Mouse (Mus musculus): ENCODE data around the gene Alad. TPM values are rescaled to one million over a fixed set of nuclear protein-coding genes. Genes with fewer than 3 reads are reported as not detected.
A peak's percentile ranks its signal among the peaks of the same experiment; 100 is the strongest.

Alad gene
- polyA plus RNA-seq (2015; fragmentation: Nextera tagmentation; extraction: Ambion mirVana), result 108 and 113 TPM in 2 replicates

- ATAC-seq (ENCODE audit: low FRiP score, low TSS enrichment), result peak; percentile 93
- no peaks in the 10 kb centered on the region for H3K27me3 ChIP-seq (ENCODE audit: insufficient read depth, low read length)
- peak within 1 kb of the TSS; percentile 89 for H3K27ac ChIP-seq (ENCODE audit: low read length)
- WGBS, result 0% methylated on average over 37 of the region's 37 CpGs
- peak within 1 kb of the TSS; percentile 74 for H3K4me3 ChIP-seq (ENCODE audit: low read length)
- peaks cover 5% of the 10 kb centered on the region; the same call in 1 of the 2 replicates for H3K36me3 ChIP-seq (ENCODE audit: insufficient read depth, low read length)
- peak within 1 kb of the TSS; percentile 72 for H3K4me2 ChIP-seq (replicated peaks; ENCODE audit: low read depth, low read length)
- H3K9ac ChIP-seq (replicated peaks; ENCODE audit: low read length), result peak within 1 kb of the TSS; percentile 75
- H3K4me1 ChIP-seq (ENCODE audit: insufficient read depth, low read length), result peaks cover 52% of the 10 kb centered on the region
- H3K9me3 ChIP-seq (ENCODE audit: low read length), result no peaks in the 10 kb centered on the region
Observed at GRCm38 (mm10) chr4:62519849-62520233, at the start of gene Alad. Gene Alad, minus strand, starts transcription at chr4:62519918.

DNA sequence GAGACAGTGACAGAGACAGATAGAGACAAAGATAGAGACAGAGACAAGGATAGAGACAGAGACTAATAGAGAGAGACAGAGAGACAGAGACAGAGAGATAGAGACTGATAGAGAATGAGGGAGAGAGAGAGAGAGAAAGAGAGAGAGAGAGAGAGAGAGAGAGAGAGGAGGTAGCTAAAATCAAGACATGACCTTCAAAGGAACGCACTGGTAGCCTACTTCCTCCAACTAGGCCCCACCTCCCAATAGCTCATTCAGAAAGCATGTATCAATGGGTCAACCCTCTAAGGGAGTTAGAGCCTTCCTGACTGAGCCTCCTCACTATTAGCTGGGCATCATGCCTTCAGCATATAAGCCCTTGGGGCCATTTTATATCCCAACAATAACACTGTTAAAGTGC, 48.6 kb upstream of the Alad start:
- Histone ChIP-seq H3K4me2 (replicated peaks; ENCODE audit: low read depth, low read length) (no peak overlapping the region), H3K9ac (replicated peaks; ENCODE audit: low read length) (no peak overlapping the region), H3K4me3 (ENCODE audit: low read length) (no peak overlapping the region), H3K4me1 (ENCODE audit: insufficient read depth, low read length) (peaks cover 6% of the 10 kb centered on the region), H3K27me3 (ENCODE audit: insufficient read depth, low read length) (no peaks in the 10 kb centered on the region), H3K36me3 (ENCODE audit: insufficient read depth, low read length) (no peaks in the 10 kb centered on the region), H3K9me3 (ENCODE audit: low read length) (no peaks in the 10 kb centered on the region), H3K27ac (ENCODE audit: low read length) (no peak overlapping the region)
- ATAC-seq (ENCODE audit: low FRiP score, low TSS enrichment), result no peak
- WGBS, result 63% methylated on average over 1 of the region's 1 CpGs

DNA sequence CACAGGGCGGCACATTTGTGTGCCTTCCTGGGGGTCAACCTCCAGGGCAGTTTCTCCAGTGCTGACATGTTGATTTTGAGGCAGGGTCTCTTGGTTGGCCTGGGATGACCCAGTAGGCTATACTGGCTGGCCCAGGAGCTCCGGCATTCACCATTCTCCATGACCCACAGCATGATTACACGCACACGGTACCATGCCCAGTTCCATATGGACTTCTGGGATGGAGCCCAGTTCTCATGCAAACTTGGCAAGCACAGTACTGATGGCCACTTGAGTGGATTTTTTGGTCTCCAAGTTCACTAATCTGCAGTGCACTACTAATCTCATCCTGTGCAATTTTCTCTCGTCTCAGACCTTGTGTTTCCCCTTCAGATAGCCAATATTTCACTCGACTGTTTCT, 48.0 kb upstream of the Alad start:
- Histone ChIP-seq H3K9ac (replicated peaks; ENCODE audit: low read length) (no peak overlapping the region), H3K36me3 (ENCODE audit: insufficient read depth, low read length) (no peaks in the 10 kb centered on the region), H3K27ac (ENCODE audit: low read length) (no peak overlapping the region), H3K4me2 (replicated peaks; ENCODE audit: low read depth, low read length) (no peak overlapping the region), H3K27me3 (ENCODE audit: insufficient read depth, low read length) (no peaks in the 10 kb centered on the region), H3K4me3 (ENCODE audit: low read length) (no peak overlapping the region), H3K9me3 (ENCODE audit: low read length) (no peaks in the 10 kb centered on the region), H3K4me1 (ENCODE audit: insufficient read depth, low read length) (peaks cover 6% of the 10 kb centered on the region)
- no peak for ATAC-seq (ENCODE audit: low FRiP score, low TSS enrichment)
- WGBS, result 87% methylated on average over 6 of the region's 6 CpGs

DNA sequence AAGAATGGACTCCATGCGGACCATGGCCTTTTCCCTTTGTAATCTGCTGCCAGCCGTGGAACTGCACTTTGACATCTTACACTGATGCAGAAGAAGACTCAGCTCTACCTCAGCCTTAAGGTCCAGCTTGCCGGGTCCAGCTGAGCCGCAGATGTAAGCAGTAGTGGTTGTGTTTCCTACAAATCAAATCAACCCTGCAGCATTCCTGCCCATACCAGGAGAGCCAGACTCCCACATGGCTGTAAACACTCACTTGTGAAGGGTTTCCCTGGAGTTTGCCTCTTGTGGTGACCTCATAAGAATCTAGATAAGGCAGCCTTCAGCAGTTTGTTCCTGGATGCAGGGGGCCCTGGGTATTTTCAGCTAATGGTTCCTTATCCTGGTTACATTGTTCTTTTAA, 46.8 kb upstream of the Alad start:
- H3K4me3 ChIP-seq (ENCODE audit: low read length), result no peak overlapping the region
- H3K9ac ChIP-seq (replicated peaks; ENCODE audit: low read length), result no peak overlapping the region
- no peaks in the 10 kb centered on the region for H3K36me3 ChIP-seq (ENCODE audit: insufficient read depth, low read length)
- peaks cover 6% of the 10 kb centered on the region for H3K4me1 ChIP-seq (ENCODE audit: insufficient read depth, low read length)
- H3K4me2 ChIP-seq (replicated peaks; ENCODE audit: low read depth, low read length), result no peak overlapping the region
- WGBS, result 50% methylated on average over 4 of the region's 4 CpGs
- H3K9me3 ChIP-seq (ENCODE audit: low read length), result no peaks in the 10 kb centered on the region
- no peaks in the 10 kb centered on the region for H3K27me3 ChIP-seq (ENCODE audit: insufficient read depth, low read length)
- ATAC-seq (ENCODE audit: low FRiP score, low TSS enrichment), result no peak; the same call in 1 of the 2 replicates
- H3K27ac ChIP-seq (ENCODE audit: low read length), result no peak overlapping the region

DNA sequence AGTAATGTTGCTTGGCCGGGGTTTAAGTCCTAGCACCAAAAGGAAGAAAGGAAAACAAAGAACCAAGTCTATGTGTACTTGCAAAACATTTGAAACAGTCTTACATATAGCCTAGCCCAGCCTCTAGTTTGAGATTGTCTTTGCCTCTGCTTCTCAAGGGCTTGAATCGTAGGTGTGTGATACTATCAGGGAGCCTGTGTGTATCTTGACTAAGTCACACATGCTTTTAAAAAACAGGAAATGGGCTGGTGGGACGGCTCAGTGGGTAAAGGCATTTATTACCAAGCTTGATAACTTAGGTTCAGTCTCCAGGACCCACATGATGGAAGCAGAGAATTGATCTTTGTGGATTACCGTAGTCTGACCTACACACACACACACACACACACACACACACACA, 42.3 kb upstream of the Alad start:
- Histone ChIP-seq H3K4me3 (ENCODE audit: low read length) (no peak overlapping the region), H3K36me3 (ENCODE audit: insufficient read depth, low read length) (no peaks in the 10 kb centered on the region), H3K4me1 (ENCODE audit: insufficient read depth, low read length) (peaks cover 6% of the 10 kb centered on the region; the same call in 1 of the 2 replicates), H3K9ac (replicated peaks; ENCODE audit: low read length) (no peak overlapping the region), H3K27me3 (ENCODE audit: insufficient read depth, low read length) (no peaks in the 10 kb centered on the region), H3K27ac (ENCODE audit: low read length) (no peak overlapping the region), H3K9me3 (ENCODE audit: low read length) (no peaks in the 10 kb centered on the region), H3K4me2 (replicated peaks; ENCODE audit: low read depth, low read length) (no peak overlapping the region)
- 64% methylated on average over 4 of the region's 4 CpGs for WGBS
- ATAC-seq (ENCODE audit: low FRiP score, low TSS enrichment), result no peak

- no peak overlapping the region for H3K27ac ChIP-seq (ENCODE audit: low read length)
- ATAC-seq (ENCODE audit: low FRiP score, low TSS enrichment), result no peak
- WGBS, result 69% methylated on average over 3 of the region's 3 CpGs
Observed at GRCm38 (mm10) chr4:62561630-62562001, 41.9 kb upstream of the Alad start.

DNA sequence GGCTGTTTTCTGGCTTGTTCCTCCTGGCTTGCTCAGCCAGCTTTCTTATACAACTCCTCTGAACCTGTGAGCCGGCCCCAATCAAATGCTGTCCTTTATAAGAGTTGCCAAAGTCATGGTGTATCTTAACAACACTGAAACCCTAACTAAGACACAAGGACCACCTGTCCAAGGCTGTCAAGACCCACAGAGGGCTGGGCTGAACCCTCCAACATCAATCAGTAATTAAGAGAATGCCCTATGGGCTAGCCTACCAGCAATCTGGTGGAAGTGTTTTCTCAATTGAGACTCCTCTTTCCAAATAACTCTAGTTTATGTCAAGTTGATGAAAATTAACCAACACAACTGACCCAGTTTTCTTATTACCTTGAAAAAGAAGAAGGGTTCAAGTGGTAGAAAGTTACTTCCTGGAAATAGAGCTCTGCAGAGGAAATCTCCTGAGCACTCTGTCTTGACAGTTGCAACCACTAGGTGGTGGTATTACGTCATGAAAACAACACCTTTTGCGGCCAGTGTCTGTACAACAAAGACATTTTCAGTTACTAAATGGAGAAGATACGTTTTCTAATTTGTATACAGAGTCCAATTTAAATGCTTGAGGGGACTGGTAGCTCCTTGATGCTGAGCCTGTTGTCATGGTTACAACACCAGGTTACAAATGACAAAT, 41.4 kb upstream of the Alad start:
- ATAC-seq (ENCODE audit: low FRiP score, low TSS enrichment), result peak; percentile 69; the same call in 1 of the 2 replicates
- WGBS, result 22% methylated on average over 4 of the region's 4 CpGs
- Histone ChIP-seq H3K9ac (replicated peaks; ENCODE audit: low read length) (no peak overlapping the region), H3K9me3 (ENCODE audit: low read length) (no peaks in the 10 kb centered on the region), H3K4me1 (ENCODE audit: insufficient read depth, low read length) (peaks cover under 1% of the 10 kb centered on the region; the same call in 1 of the 2 replicates), H3K36me3 (ENCODE audit: insufficient read depth, low read length) (no peaks in the 10 kb centered on the region), H3K4me3 (ENCODE audit: low read length) (no peak overlapping the region), H3K4me2 (replicated peaks; ENCODE audit: low read depth, low read length) (no peak overlapping the region), H3K27me3 (ENCODE audit: insufficient read depth, low read length) (no peaks in the 10 kb centered on the region), H3K27ac (ENCODE audit: low read length) (no peak overlapping the region)

More at GRCm38 (mm10) chr4:62561630-62562001, 41.9 kb upstream of the Alad start:
- H3K4me2 ChIP-seq (replicated peaks; ENCODE audit: low read depth, low read length), result no peak overlapping the region
- no peak overlapping the region for H3K9ac ChIP-seq (replicated peaks; ENCODE audit: low read length)
- H3K36me3 ChIP-seq (ENCODE audit: insufficient read depth, low read length), result no peaks in the 10 kb centered on the region
- H3K4me1 ChIP-seq (ENCODE audit: insufficient read depth, low read length), result peaks cover 6% of the 10 kb centered on the region; the same call in 1 of the 2 replicates
- no peak overlapping the region for H3K4me3 ChIP-seq (ENCODE audit: low read length)
- no peaks in the 10 kb centered on the region for H3K27me3 ChIP-seq (ENCODE audit: insufficient read depth, low read length)
- no peaks in the 10 kb centered on the region for H3K9me3 ChIP-seq (ENCODE audit: low read length)

- ATAC-seq (ENCODE audit: low FRiP score, low TSS enrichment), result no peak
Observed at GRCm38 (mm10) chr4:62559797-62560329, 40.1 kb upstream of the Alad start, which contains the start of gene Rgs3. Gene Rgs3, plus strand, starts transcription at chr4:62559847.

GRCm38 (mm10) chr4:62557436-62557835, 37.7 kb upstream of the Alad start:
- WGBS, result 50% methylated on average over 3 of the region's 3 CpGs
- H3K27me3 ChIP-seq (ENCODE audit: insufficient read depth, low read length), result no peaks in the 10 kb centered on the region
- no peaks in the 10 kb centered on the region for H3K4me1 ChIP-seq (ENCODE audit: insufficient read depth, low read length)
- no peak overlapping the region for H3K4me3 ChIP-seq (ENCODE audit: low read length)
- no peaks in the 10 kb centered on the region for H3K36me3 ChIP-seq (ENCODE audit: insufficient read depth, low read length)
- no peak for ATAC-seq (ENCODE audit: low FRiP score, low TSS enrichment)
- H3K9me3 ChIP-seq (ENCODE audit: low read length), result no peaks in the 10 kb centered on the region
- no peak overlapping the region for H3K4me2 ChIP-seq (replicated peaks; ENCODE audit: low read depth, low read length)
- no peak overlapping the region for H3K27ac ChIP-seq (ENCODE audit: low read length)
- H3K9ac ChIP-seq (replicated peaks; ENCODE audit: low read length), result no peak overlapping the region

More at GRCm38 (mm10) chr4:62559797-62560329, 40.1 kb upstream of the Alad start, which contains the start of gene Rgs3:
- no peaks in the 10 kb centered on the region for H3K9me3 ChIP-seq (ENCODE audit: low read length)
- WGBS, result 58% methylated on average over 6 of the region's 6 CpGs
- H3K9ac ChIP-seq (replicated peaks; ENCODE audit: low read length), result no peak within 1 kb of the TSS
- H3K4me2 ChIP-seq (replicated peaks; ENCODE audit: low read depth, low read length), result no peak within 1 kb of the TSS
- no peak within 1 kb of the TSS for H3K4me3 ChIP-seq (ENCODE audit: low read length)
- H3K36me3 ChIP-seq (ENCODE audit: insufficient read depth, low read length), result no peaks in the 10 kb centered on the region
- H3K4me1 ChIP-seq (ENCODE audit: insufficient read depth, low read length), result no peaks in the 10 kb centered on the region; the same call in 1 of the 2 replicates
- H3K27me3 ChIP-seq (ENCODE audit: insufficient read depth, low read length), result no peaks in the 10 kb centered on the region
- no peak within 1 kb of the TSS for H3K27ac ChIP-seq (ENCODE audit: low read length)

DNA sequence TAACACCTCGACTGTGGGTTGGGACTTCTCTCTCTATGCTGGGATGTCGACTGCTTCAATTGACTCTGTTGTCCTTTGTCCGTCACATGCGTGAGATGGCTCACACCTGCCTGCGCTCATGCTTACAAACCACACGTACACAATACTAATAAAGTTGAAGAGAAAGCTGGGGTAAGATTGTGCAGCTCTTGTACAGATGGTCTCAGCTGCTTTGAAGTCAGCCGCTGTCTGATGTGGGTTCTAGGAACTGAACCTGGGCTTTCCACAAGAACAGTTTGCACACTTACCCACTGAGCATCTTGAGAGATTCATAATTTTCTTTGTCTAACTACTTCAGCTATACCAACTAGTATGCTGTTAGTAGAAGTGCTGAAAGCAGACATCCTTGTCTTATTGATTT, 32.2 kb upstream of the Alad start:
- H3K9me3 ChIP-seq (ENCODE audit: low read length), result no peaks in the 10 kb centered on the region
- H3K4me3 ChIP-seq (ENCODE audit: low read length), result no peak overlapping the region
- H3K4me2 ChIP-seq (replicated peaks; ENCODE audit: low read depth, low read length), result no peak overlapping the region
- H3K27me3 ChIP-seq (ENCODE audit: insufficient read depth, low read length), result no peaks in the 10 kb centered on the region
- H3K27ac ChIP-seq (ENCODE audit: low read length), result no peak overlapping the region
- H3K9ac ChIP-seq (replicated peaks; ENCODE audit: low read length), result no peak overlapping the region
- H3K36me3 ChIP-seq (ENCODE audit: insufficient read depth, low read length), result no peaks in the 10 kb centered on the region
- no peaks in the 10 kb centered on the region for H3K4me1 ChIP-seq (ENCODE audit: insufficient read depth, low read length)
- no peak for ATAC-seq (ENCODE audit: low FRiP score, low TSS enrichment)
- 70% methylated on average over 7 of the region's 7 CpGs for WGBS
